Mouse (Mus musculus): ENCODE measurements around the gene Derl3.

Derl3 gene

GRCm38 (mm10) chr10:75913013-75913589 lies 19.9 kb downstream of the Derl3 start:
- no peak for DNase-seq (ENCODE audit: low spot score in 2 of 2)

- no peak for DNase-seq (ENCODE audit: low spot score in 2 of 2)
Measured at GRCm38 (mm10) chr10:75915557-75915956, 22.3 kb downstream of the Derl3 start.

- no peak for DNase-seq (ENCODE audit: low spot score in 2 of 2)
Measured at GRCm38 (mm10) chr10:75916840-75917239, 23.6 kb downstream of the Derl3 start.

- no peak for DNase-seq (ENCODE audit: low spot score in 2 of 2)
Measured at GRCm38 (mm10) chr10:75919026-75919425, 25.8 kb downstream of the Derl3 start.

GRCm38 (mm10) chr10:75921026-75921725 lies 28.0 kb downstream of the Derl3 start, which contains the start of gene Smarcb1:
Gene Smarcb1 (minus strand): TSS chr10:75921617.
- peak; percentile 94 to 96 for DNase-seq (ENCODE audit: low spot score in 2 of 2)

- peak in 1 of 2 experiments; percentile 38 for DNase-seq (ENCODE audit: low spot score in 2 of 2)
Measured at GRCm38 (mm10) chr10:75921726-75922560, 28.7 kb downstream of the Derl3 start.

- DNase-seq (ENCODE audit: low spot score in 2 of 2), result no peak
Measured at GRCm38 (mm10) chr10:75924324-75924723, 31.1 kb downstream of the Derl3 start.

- no peak for DNase-seq (ENCODE audit: low spot score in 2 of 2)
Measured at GRCm38 (mm10) chr10:75926396-75926795, 33.2 kb downstream of the Derl3 start.

- DNase-seq (ENCODE audit: low spot score in 2 of 2), result no peak
Measured at GRCm38 (mm10) chr10:75930304-75930703, 37.1 kb downstream of the Derl3 start.

GRCm38 (mm10) chr10:75931311-75931710 lies 38.1 kb downstream of the Derl3 start:
- no peak for DNase-seq (ENCODE audit: low spot score in 2 of 2)

GRCm38 (mm10) chr10:75932081-75932678 lies 39.0 kb downstream of the Derl3 start:
- DNase-seq (ENCODE audit: low spot score in 2 of 2), result peak in 1 of 2 experiments; percentile 67

- DNase-seq (ENCODE audit: low spot score in 2 of 2), result no peak
Measured at GRCm38 (mm10) chr10:75932891-75933290, 39.7 kb downstream of the Derl3 start, which contains the start of gene Chchd10. Gene Chchd10 (plus strand): TSS chr10:75933130.

- no peak for DNase-seq (ENCODE audit: low spot score in 2 of 2)
Measured at GRCm38 (mm10) chr10:75934991-75935390, 41.8 kb downstream of the Derl3 start.

- peak; percentile 78 to 83 for DNase-seq (ENCODE audit: low spot score in 2 of 2)
Measured at GRCm38 (mm10) chr10:75935680-75936541, 42.7 kb downstream of the Derl3 start, which contains the start of gene Mmp11. Gene Mmp11 (minus strand): TSS chr10:75936496.

GRCm38 (mm10) chr10:75936909-75937667 lies 43.9 kb downstream of the Derl3 start:
- DNase-seq (ENCODE audit: low spot score in 2 of 2), result no peak

- DNase-seq (ENCODE audit: low spot score in 2 of 2), result no peak
Measured at GRCm38 (mm10) chr10:75937851-75938643, 44.8 kb downstream of the Derl3 start.

GRCm38 (mm10) chr10:75939481-75940234 lies 46.4 kb downstream of the Derl3 start:
- DNase-seq (ENCODE audit: low spot score in 2 of 2), result peak; percentile 68 to 82

- DNase-seq (ENCODE audit: low spot score in 2 of 2), result no peak
Measured at GRCm38 (mm10) chr10:75940520-75940919, 47.3 kb downstream of the Derl3 start, which contains the start of gene Gm867. Gene Gm867 (minus strand): TSS chr10:75940672.
